Mouse (Mus musculus) embryonic stem cell, embryonic (primary cell): Measurements from ENCODE around the gene Lce1i.

ENCODE experiments used
- CTCF ChIA-PET, 4 experiments: fragments of 300-600 bp in 2 of 4; fragments of 350-600 bp in 2 of 4; sonication (Branson Sonifier 250); formaldehyde crosslinking; loops; one replicate each; lab custom pipeline; 2022; ENCODE audit warnings: inconsistent platforms in 2 of 4; lab: Charles Lee
- POLR2A ChIA-PET, 4 experiments: fragments of 300-600 bp in 2 of 4; fragments of 350-600 bp in 2 of 4; sonication (Branson Sonifier 250); formaldehyde crosslinking; loops; one replicate each; lab custom pipeline; 2022; ENCODE audit warnings: antibody characterized with exemption in 4 of 4, inconsistent platforms in 1 of 4; lab: Charles Lee

Gene Lce1i

GRCm38 (mm10) chr3:92778799-92779198 lies at the start of gene Lce1i:
Lce1i (minus strand) TSS chr3:92778899.
- ChIA-PET CTCF (no interaction called here), POLR2A (no interaction called here)

GRCm38 (mm10) chr3:92827108-92827507 lies 48.4 kb upstream of the Lce1i start, which contains the start of gene Kprp:
Kprp (minus strand) TSS chr3:92827247.
- CTCF ChIA-PET: interaction anchor here in 1 of 4 experiments (1.8 kb wide), 1 partner anchor 77 kb away, joined by 4 read pairs; no protein-coding TSS in a partner anchor
- POLR2A ChIA-PET: no interaction called here

DNA sequence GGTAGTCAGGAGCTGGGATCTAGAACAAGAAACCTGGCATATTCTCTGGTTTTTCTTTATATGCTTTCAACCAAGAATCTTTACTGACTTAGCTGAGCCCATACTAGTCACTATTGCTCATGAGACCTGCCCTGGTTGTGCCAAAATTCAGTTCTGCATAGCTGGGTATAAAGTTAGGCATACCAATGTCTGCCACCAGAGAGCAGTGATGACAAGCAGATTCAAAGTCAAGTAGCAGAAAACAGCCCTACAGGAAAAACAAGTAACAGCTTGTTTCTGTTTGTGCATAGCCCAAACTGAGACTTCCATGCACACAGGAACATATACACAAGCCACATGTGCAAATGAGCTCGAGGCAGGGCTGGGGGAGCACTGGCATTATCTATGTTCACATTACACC lies 47.1 kb upstream of the Lce1i start:
- POLR2A ChIA-PET: no interaction called here
- CTCF ChIA-PET: interaction anchor here in 3 of 4 experiments (0.7 to 1.8 kb wide), 4 partner anchors 78 to 675 kb away, joined by 3 to 4 read pairs (median 3); no protein-coding TSS in a partner anchor

- ChIA-PET CTCF (interaction anchor here in 1 of 4 experiments (0.6 kb wide), 1 partner anchor 180 kb away, joined by 3 read pairs; no protein-coding TSS in a partner anchor), POLR2A (interaction anchor here in 1 of 4 experiments (0.6 kb wide), 1 partner anchor 1204 kb away, joined by 3 read pairs; no protein-coding TSS in a partner anchor)
Measured at GRCm38 (mm10) chr3:92816036-92816435, 37.3 kb upstream of the Lce1i start.

- CTCF ChIA-PET: no interaction called here
- POLR2A ChIA-PET: interaction anchor here in 1 of 4 experiments (0.6 kb wide), 1 partner anchor 1203 kb away, joined by 3 read pairs; no protein-coding TSS in a partner anchor
Measured at GRCm38 (mm10) chr3:92815581-92815980, 36.9 kb upstream of the Lce1i start.

DNA sequence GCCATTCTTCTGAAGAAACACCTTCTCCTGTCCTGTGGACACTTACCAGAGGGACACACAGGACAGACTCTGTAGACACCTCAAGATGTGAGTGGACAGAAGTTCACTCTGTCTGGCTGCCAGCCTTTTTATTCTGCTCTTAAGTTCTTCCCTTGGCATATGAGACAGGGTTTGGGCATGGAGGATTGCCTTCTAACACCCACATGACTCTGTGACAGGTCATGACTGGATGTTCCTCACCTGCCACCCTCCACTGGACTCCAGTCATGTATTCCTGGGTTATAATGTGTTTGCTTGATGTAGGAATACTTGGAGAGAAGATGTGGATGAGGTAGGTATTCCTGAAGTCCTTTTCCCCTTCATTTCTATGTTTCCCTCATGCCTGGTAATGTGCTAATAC lies 29.1 kb upstream of the Lce1i start, which contains the start of gene Lce1k:
TSS of gene Lce1k (minus strand) at position 101 of the 400 bp plus-strand sequence.
- ChIA-PET CTCF (no interaction called here), POLR2A (no interaction called here)

DNA sequence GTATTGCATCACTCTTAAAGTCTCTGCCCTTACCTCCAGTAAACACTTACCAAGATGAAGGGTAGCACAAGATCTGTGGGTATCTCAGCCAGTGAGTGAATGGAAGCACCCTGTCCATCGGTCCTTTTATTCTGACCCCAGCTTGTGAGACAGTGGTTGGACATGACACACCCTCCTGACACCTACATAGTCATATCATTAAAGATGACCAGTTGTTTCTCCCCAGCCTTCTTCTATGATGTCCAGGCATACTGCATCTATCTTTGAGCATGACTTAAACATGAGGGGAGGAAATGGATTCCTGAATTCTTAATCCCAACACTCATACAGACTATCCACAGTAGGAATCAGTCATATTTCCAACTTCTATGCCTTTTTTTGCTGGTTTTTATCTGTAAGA lies 11.7 kb upstream of the Lce1i start, which contains the start of gene Lce1j:
TSS of gene Lce1j (minus strand) at position 101 of the 400 bp plus-strand sequence.
- CTCF ChIA-PET: no interaction called here
- POLR2A ChIA-PET: no interaction called here

- CTCF ChIA-PET: no interaction called here
Measured at GRCm38 (mm10) chr3:92771573-92771972, 7.1 kb downstream of the Lce1i start.

DNA sequence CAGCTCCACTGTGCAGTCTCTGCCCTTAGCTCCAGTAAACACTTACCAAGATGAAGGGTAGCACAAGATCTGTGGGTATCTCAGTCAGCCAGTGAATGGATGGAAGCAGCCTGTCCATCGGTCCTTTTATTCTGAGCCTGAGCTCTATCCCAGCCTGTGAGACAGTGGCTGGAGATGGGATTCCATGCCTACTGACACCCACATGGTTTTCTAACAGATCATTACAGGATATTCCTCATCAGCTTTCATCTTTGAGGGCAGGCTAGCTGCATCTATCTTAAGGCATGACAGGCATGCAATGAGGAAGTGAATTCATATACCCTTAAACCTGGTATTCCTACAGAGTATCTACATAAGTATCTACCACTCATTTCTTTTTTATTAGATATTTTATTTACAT lies 13.7 kb downstream of the Lce1i start, which contains the start of gene Lce1h:
TSS of gene Lce1h (minus strand) at position 101 of the 400 bp plus-strand sequence.
- POLR2A ChIA-PET: interaction anchor here in 1 of 4 experiments (0.7 kb wide), 1 partner anchor 169 kb away, joined by 7 read pairs; no protein-coding TSS in a partner anchor
- CTCF ChIA-PET: interaction anchor here in 3 of 4 experiments (0.6 to 1.0 kb wide), 4 partner anchors 9 to 1373 kb away, joined by 3 to 5 read pairs (median 4); no protein-coding TSS in a partner anchor

More at GRCm38 (mm10) chr3:92771573-92771972, 7.1 kb downstream of the Lce1i start:
- POLR2A ChIA-PET: no interaction called here

GRCm38 (mm10) chr3:92753197-92753596 lies 25.5 kb downstream of the Lce1i start:
- ChIA-PET POLR2A (no interaction called here), CTCF (interaction anchor here in 1 of 4 experiments (1.3 kb wide), 1 partner anchor 278 kb away, joined by 4 read pairs; no protein-coding TSS in a partner anchor)

GRCm38 (mm10) chr3:92752238-92752637 lies 26.5 kb downstream of the Lce1i start, which contains the start of gene Lce1g:
Lce1g (minus strand) TSS chr3:92752338.
- POLR2A ChIA-PET: no interaction called here
- CTCF ChIA-PET: no interaction called here

DNA sequence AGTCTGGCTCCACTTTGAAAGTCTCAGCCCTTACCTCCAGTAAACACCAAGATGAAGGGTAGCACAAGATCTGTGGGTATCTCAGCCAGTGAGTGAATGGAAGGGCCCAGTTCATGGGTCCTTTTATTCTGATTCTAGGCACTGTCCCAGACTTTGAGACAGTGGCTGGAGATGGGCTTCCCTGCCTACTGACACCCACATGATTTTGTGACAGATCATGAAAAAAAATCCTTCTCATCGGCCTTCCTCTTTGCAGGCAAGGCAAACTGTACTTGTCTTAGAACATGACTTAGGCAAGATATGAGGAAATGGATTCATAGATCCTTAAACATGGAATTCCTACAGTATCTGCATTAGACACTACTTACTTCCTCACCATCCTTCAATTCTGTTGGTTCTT lies 39.7 kb downstream of the Lce1i start, which contains the start of gene Gm38119:
TSS of gene Gm38119 (minus strand) at position 101 of the 400 bp plus-strand sequence.
- CTCF ChIA-PET: no interaction called here
- POLR2A ChIA-PET: no interaction called here
